Mouse (Mus musculus): ENCODE measurements around the gene BC005561.
"Not testable (repeated sequence)": the region's sequence is repeated elsewhere in the genome, so short reads cannot be mapped to it uniquely, and the experiment has no call there.

The BC005561 gene

GRCm38 (mm10) chr5:104508195-104508891, at the start of gene BC005561:
Gene BC005561, plus strand, starts transcription at chr5:104508352.
- DNase-seq (ENCODE audit: low read depth, low spot score) = peak; percentile 87

DNA sequence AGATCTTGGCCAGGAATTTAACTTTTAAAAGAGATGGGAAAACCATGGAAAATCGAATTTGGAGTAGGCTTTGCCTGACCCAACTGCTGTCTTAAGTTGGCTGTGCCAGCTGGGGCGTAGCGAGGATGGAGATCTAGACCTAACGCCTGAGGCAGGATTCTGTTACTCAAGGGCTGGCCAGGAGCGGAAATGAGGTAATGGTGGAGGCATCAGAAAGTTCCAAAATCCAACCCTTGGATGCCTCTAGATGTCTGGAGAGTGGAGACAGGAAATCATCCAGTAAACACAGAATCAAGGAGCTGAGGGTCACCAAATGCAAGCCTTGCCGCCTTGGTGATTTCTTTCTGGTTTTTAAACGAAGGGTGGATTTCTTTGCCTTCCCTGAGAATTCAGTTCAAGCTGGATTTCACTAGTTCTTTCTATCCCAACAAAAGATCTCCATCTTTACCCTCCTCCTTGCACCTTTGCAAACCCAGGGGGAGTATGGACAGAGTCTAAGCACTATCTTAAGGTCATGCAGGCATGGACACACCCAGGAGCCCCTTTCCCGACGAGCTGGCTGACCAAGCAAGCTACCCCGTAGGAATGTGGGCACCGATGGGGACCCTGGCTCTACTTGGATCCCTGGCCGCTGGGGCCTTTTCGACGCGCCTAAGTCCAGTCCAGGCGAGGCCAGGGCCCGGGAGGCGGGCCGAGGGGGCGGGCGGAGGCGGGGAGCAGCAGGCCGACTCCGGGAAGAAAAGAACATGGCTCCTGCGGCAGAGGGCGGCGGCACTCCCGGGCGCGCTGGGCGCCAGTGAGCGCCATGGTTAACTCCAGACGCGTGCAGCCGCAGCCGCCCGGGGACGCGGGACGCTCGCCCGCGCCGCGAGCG, 49.1 kb upstream of the BC005561 start, which contains the start of gene Pkd2:
Gene Pkd2, plus strand, starts transcription at position 619 of the 874 bp plus-strand sequence.
- DNase-seq (ENCODE audit: low read depth, low spot score) = peak; percentile 77

GRCm38 (mm10) chr5:104459706-104460455, 48.3 kb upstream of the BC005561 start:
- peak; percentile 92 for DNase-seq (ENCODE audit: low read depth, low spot score)

DNA sequence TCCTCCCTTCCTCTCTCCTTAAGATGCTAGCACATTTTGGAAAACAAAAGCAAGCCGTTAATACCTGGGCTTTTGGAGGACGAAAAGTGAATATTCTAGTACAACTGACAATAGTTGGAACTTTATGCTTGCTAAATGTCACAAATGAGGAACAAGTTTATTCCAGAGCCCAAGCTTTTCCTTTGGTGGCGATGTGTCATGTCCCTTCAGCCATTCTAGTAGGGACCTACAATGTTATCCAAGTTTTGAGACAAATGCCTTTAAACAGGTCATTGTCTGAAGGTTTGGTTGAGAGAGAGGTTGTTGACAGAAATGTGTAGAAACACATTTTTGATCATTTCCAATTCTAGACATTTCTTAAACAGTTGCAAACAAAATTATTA, 47.7 kb upstream of the BC005561 start:
- DNase-seq (ENCODE audit: low read depth, low spot score) = no peak

GRCm38 (mm10) chr5:104460856-104461255, 47.3 kb upstream of the BC005561 start:
- no peak for DNase-seq (ENCODE audit: low read depth, low spot score)

DNA sequence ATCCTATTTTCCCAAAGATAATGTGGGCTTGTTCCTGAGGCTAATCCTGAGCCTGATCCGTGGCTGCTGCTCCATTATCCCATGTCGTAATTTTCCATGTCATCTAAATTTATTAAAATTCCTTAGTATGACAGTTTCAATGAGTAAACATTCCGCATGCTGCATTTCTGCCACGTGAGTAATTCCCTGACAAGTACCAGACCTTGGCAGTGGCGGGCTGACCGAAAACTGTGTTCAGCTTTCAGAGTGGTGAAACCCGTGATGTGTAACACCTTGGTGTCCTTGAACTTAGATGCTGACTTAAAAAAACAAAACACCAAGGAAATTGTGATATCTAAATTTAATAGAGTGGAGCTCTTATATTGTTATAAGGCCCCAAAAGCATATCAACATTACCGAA, 42.9 kb upstream of the BC005561 start:
- peak; percentile 29 for DNase-seq (ENCODE audit: low read depth, low spot score)

DNA sequence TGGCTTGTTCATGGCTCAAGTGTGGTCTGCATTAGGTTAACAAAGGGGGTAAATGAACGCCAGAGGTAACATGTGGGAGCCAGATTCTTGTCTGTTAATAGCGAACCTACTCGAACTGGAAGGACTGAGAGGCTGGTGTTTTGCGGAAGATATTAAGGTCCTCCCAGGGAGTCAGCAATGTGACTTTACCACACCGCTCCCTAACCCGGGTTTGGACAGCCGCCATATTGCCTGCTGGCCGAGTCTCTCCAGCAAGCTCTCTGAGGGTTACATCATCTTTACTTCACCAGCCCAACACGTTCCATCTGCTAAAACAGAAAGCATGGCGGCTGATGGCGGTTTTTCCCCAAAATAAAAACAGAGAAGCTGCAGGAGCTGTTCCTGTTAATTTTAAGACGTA, 42.4 kb upstream of the BC005561 start:
- peak; percentile 49 for DNase-seq (ENCODE audit: low read depth, low spot score)

DNA sequence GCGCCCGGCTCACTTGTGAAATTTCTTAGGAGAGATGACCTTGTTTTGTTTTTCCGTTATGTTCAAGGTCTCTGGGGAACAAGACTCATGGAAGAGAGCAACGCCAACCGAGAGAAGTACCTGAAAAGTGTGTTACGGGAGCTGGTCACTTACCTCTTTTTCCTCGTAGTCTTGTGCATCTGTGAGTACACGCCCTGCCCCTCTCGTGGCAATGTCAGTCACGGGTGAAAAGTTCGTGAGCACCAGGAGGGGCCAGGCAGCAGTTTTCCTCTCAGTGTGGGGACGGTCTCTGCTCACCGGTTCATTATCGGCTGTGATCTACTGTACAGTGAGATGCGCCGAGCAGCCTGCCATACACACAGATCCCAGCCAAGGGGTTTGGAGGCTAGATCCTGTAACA, 41.3 kb upstream of the BC005561 start:
- DNase-seq (ENCODE audit: low read depth, low spot score) = peak; percentile 57

DNA sequence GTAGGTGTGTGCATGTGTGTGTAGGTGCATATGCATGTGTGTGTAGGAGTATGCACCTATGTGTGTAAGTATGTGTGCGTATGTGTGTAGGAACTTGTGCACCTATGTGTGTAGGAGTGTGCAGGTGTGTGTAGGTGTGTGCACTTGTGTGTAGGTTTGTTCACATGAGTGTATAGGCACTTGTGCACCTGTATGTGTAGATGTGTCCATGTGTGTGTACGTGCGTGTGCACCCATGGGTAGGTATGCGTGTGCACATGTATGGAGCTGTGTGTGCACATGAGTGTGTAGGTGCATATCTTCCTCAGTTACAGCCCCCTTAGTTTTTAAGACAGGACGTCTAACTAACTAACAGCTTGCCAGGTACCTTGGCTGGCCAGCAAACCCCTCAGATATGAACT, 39.6 kb upstream of the BC005561 start:
- DNase-seq (ENCODE audit: low read depth, low spot score) = no peak

DNA sequence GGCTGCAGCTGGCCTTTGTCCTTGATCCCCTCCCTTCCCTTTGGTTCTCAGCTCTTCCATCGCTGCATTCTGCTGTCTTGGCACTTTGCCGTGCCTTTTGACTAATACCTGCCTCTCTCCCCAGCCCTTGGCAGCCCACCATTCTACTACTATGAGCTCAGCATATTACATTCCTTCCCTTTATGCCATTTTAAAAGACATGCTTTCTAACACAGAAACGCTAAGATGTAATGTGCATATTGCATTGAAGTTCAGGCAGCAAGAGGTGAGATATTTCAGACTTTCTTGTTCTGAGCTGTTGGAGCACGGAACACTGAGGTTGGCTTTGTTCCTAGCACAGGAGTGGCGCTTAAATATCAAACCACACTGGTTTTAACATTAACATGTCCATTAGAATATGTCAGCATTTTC, 37.2 kb upstream of the BC005561 start:
- DNase-seq (ENCODE audit: low read depth, low spot score) = no peak

DNA sequence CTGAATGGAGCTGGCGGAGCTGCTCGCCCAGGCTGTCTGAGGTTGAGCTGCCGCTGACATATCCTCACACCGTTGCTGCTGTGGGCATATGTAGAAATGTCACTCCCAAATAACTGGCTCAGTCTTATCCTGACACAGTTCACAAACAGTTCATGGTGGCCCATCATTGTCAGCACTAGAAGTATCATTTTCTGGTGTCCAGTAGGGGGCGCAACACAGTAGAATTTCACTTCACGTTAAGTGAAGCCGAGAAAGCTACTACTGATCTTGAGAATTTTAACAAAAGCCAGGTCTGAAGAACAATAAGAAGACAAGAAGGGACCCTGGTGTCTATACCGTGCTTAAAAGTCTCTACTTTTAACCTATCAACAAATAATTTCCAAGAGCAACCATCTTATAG, 35.8 kb upstream of the BC005561 start:
- DNase-seq (ENCODE audit: low read depth, low spot score) = peak; percentile 64

DNA sequence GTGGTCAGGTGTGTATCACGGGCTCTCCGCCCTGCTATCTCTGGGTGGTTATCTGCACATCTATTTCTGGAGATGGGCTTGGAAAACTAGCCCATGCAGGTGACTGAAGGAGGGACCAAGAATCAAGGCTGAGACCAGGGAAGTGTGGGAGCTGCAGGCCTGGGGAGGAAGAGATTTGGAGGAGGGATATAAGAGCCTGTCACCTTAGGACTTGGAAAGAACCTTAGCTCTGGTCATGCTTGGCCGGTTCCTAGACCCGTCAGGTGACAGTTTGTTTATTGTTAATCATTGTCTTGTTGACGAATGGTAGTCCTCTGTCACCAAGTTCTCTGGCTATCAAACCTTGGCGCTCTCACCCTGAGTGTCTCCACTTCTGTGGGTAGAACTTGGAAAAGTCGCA, 27.8 kb upstream of the BC005561 start:
- no peak for DNase-seq (ENCODE audit: low read depth, low spot score)

GRCm38 (mm10) chr5:104482856-104483255, 25.3 kb upstream of the BC005561 start:
- DNase-seq (ENCODE audit: low read depth, low spot score) = no peak

- no peak for DNase-seq (ENCODE audit: low read depth, low spot score)
Measured at GRCm38 (mm10) chr5:104491561-104491960, 16.6 kb upstream of the BC005561 start.

- no peak for DNase-seq (ENCODE audit: low read depth, low spot score)
Measured at GRCm38 (mm10) chr5:104504883-104505282, 3.3 kb upstream of the BC005561 start.

DNA sequence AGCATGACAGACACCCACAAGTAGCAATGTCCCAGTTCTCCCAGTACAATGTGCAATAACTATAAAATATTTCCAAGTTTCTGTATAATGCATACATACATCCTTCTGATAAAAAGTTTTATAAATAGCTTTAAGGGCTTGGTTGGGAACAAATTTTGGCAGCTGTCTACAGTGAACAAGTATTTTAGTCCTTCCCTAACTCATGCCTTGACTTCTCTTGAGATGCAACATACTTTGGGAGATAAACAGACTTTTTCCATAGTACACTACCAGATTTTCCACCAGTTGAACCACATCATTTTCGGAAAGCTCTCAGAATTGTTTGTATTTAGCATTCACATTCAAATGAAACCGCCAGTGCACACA, 340 bp upstream of the BC005561 start:
- DNase-seq (ENCODE audit: low read depth, low spot score) = no peak

DNA sequence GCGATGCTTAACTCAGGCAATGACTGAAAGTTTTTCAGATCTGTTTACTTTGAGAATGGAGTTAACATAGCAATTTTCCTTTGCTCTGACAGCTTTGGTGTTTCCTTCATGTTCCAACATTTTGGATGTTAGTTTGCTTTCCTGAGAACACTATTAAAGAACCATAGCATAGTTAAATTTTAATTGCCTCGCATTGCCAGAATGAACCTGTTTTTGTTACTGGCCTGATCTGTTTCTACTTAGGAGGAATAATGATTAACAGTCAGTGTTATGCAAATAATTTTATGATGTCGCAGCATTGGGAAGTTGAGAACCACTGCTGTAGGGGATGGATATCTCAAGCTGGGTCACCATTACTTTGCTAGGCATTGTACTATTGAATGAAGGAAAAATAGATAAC, 3.1 kb downstream of the BC005561 start:
- DNase-seq (ENCODE audit: low read depth, low spot score) = no peak

DNA sequence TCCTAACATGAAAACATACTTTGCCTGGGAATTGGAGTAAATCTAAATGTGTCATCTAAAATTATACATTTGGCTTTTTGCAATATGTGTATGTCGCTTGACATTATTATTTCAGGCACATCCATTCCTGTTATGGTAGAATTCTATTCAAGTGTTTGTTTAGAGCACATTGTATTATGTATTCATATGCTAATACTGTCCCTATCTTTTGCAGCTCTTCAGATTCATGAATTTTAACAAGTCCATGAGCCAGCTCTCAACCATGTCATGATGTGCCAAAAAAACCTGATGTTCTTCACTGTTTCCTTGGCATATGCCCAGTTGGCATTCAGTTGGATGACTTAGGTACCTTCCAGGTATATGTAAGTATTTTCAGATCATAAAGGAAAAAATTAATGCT, 30.5 kb downstream of the BC005561 start:
- DNase-seq (ENCODE audit: low read depth, low spot score) = no peak

DNA sequence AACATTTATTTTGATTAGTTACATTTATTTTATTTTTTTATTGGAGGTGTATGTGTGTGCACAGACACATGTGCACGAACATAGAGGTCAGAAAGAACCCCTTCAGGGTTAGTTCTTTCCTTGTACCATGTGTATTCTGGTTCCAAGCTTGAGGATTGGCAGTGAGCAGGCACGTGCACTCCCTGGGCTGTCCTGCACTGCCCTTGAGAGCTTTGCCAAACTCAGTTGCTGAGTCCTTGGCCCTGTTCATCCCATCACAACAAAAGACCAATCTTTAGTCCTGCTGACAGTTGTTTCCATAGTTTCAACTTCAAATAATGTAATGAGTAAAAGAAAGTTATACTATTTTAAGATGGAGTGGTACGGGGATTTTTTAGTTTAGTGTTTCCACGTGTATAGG, 31.2 kb downstream of the BC005561 start:
- DNase-seq (ENCODE audit: low read depth, low spot score) = no peak

DNA sequence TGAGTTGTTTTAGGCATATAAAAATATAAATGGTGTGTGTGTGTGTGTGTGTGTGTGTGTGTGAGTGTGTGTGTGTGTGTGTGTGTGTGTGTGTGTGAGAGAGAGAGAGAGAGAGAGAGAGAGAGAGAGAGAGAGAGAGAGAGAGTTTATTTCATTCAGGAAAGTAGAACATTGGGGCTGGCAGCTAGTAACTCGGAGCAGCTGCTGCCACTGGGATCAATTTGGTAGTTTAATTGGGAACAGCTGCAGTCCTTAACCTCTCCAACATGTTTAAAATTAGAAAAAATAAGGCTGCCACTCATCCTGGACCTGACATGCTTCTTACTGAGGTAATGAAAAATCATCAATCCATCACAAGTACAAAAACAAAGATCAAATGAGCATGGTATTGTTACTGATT, 59.9 kb downstream of the BC005561 start:
- DNase-seq (ENCODE audit: low read depth, low spot score) = not testable (repeated sequence)

- peak; percentile 69 for DNase-seq (ENCODE audit: low read depth, low spot score)
Measured at GRCm38 (mm10) chr5:104570766-104571165, 62.6 kb downstream of the BC005561 start.

DNA sequence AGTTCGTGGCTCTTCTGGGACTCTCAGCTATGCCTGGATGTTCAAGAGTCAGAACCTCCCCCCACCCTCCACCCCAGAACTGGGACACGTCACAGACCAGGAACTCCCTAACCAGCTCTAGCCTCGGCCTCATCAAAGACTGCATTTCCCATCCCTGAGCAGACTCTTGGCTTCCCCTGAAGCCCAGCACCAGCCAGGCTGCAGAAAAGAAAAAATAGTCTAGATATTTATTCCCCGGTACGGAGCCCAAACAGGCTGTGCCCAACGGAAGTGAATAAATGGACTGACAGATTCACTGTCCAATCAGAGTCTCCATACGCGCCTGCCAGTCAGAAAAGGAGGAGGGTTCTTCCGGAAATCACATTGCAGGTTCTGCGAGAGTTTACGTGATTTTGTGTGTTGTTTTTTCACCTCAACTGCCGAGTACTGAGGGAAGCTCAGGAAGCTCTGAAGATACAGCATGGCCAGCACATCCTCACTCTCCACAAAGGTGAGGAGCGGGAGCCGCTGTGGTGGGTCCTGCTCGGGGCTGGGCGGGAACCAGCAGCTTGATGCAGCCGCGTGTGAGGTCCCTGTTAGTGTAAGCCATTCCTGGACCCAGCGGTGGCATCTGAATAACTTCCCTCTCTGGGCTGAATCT, 63.2 kb downstream of the BC005561 start:
- DNase-seq (ENCODE audit: low read depth, low spot score) = peak; percentile 95

Data from ES-CJ7 (cell line).